Mouse (Mus musculus) bone marrow macrophage, adult 2 months (primary cell): ENCODE measurements at regions not wholly inside any gene's neighbourhood (a gene's known extent, or its start where the extent isn't known, plus 50 kb on each side); places are given as distances from the start of the nearest gene placed in this dataset.

Source experiments
- CTCF ChIP-seq: IDR thresholded peaks from 2 replicates; pipeline ENCODE4 v1.5.1; 2012; ENCODE audit warnings: low read depth, mild to moderate bottlenecking, low read length, moderate library complexity
- POLR2A ChIP-seq: IDR thresholded peaks from 2 replicates; pipeline ENCODE4 v1.6.1; 2012; ENCODE audit warnings: mild to moderate bottlenecking, low read depth, low read length, borderline replicate concordance

DNA sequence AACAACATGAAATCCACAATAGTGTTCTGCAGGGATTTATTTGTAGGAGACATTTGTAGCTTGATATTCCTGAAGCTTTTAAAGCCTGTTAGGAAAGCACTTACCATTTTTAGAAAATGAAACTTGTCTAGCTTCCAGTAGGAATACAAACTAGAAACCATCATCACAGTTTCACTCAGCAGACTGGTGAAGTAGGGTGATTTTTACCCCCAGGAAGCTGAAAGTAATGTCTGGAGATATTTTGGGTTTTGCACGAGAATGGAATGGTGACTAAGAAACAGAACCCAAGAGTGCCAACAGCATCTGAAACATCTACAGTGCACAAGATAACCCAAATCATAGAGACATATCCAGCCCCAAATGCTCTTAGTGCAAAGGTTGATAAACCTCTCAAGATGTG, 196.1 kb upstream of the Gm6657 start:
- no peak for TF ChIP-seq CTCF
- TF ChIP-seq POLR2A = no peak
